Mouse (Mus musculus) c-Kit-positive CD71-positive TER-119-negative erythroid progenitor cells, embryonic 14.5 days (primary cell): ENCODE measurements around the gene Zswim3.

Experiments used
- DNase-seq: peaks from one replicate; pipeline ENCODE4 v3.0.0-alpha.2; 2013; ENCODE audit warnings: low read depth

Zswim3 gene

GRCm38 (mm10) chr2:164804533-164805331 is at the start of gene Zswim3, which contains the start of gene Acot8:
Zswim3 (plus strand) TSS chr2:164805098.
Acot8 (minus strand) TSS chr2:164804882.
- DNase-seq: peak; percentile 100

GRCm38 (mm10) chr2:164757841-164758240 is 47.1 kb upstream of the Zswim3 start:
- DNase-seq: no peak

GRCm38 (mm10) chr2:164758692-164759091 is 46.2 kb upstream of the Zswim3 start:
- no peak for DNase-seq

- no peak for DNase-seq
Measured at GRCm38 (mm10) chr2:164760059-164760833, 44.7 kb upstream of the Zswim3 start.

GRCm38 (mm10) chr2:164761502-164761901 is 43.4 kb upstream of the Zswim3 start:
- DNase-seq: no peak

- no peak for DNase-seq
Measured at GRCm38 (mm10) chr2:164761971-164762370, 42.9 kb upstream of the Zswim3 start.

- no peak for DNase-seq
Measured at GRCm38 (mm10) chr2:164762593-164762992, 42.3 kb upstream of the Zswim3 start.

- DNase-seq: no peak
Measured at GRCm38 (mm10) chr2:164765841-164766240, 39.1 kb upstream of the Zswim3 start.

GRCm38 (mm10) chr2:164767812-164768540 is 36.9 kb upstream of the Zswim3 start:
- no peak for DNase-seq

GRCm38 (mm10) chr2:164769258-164770037 is 35.5 kb upstream of the Zswim3 start, which contains the start of gene Ube2c:
Ube2c (plus strand) TSS chr2:164769898.
- DNase-seq: peak; percentile 98

GRCm38 (mm10) chr2:164770279-164770678 is 34.6 kb upstream of the Zswim3 start:
- DNase-seq: no peak

GRCm38 (mm10) chr2:164771123-164771522 is 33.8 kb upstream of the Zswim3 start:
- DNase-seq: no peak

GRCm38 (mm10) chr2:164773229-164773988 is 31.5 kb upstream of the Zswim3 start:
- no peak for DNase-seq

GRCm38 (mm10) chr2:164773989-164774364 is 30.9 kb upstream of the Zswim3 start:
- no peak for DNase-seq

GRCm38 (mm10) chr2:164776130-164776529 is 28.8 kb upstream of the Zswim3 start:
- DNase-seq: no peak

- DNase-seq: no peak
Measured at GRCm38 (mm10) chr2:164776801-164777200, 28.1 kb upstream of the Zswim3 start.

GRCm38 (mm10) chr2:164777246-164778014 is 27.5 kb upstream of the Zswim3 start:
- no peak for DNase-seq

- DNase-seq: no peak
Measured at GRCm38 (mm10) chr2:164778015-164778287, 26.9 kb upstream of the Zswim3 start.

- DNase-seq: no peak
Measured at GRCm38 (mm10) chr2:164778809-164779208, 26.1 kb upstream of the Zswim3 start.

- no peak for DNase-seq
Measured at GRCm38 (mm10) chr2:164779481-164780086, 25.3 kb upstream of the Zswim3 start, which contains the start of gene Tnnc2. Tnnc2 (minus strand) TSS chr2:164779967.
